Mouse (Mus musculus) naive thymus-derived CD4-positive, alpha-beta T cell, adult 2 months (primary cell): Measurements from ENCODE around the gene Tex48.

ENCODE experiments used
- DNase-seq: peaks from one replicate; pipeline ENCODE4 v3.0.0-alpha.2; 2011; ENCODE audit warnings: low read depth

The Tex48 gene

DNA sequence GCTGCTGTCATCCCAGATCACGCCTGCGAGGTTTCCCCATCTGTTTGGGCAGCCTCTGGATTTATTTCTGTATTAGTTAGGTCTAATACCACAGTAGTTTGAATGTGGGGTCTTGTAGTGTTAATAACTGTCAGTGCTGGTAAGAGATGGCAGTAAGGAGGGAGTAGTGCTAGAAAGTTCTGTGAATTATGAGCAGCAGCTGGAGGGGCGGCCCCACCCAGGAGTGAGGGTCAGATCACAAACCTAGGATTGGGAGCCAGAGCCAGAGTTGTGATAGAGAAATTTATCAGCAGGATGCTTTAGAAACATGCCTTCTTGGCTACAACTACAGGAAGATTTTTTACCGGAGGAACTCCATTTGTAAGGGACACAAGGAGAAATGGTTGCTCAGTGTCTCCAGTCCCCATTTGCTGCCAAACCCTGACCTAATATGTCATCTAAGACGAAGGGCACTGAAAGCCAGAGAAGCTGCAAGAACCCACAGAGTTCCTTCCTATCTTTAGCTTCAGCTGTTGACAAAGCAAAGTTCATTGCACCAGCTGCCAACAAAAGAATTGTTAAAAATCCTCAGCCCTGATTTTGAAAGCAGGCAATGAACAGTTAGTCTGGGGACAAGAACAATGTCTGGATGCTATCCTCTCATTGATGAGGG is 27.6 kb downstream of the Tex48 start:
- DNase-seq, result no peak

DNA sequence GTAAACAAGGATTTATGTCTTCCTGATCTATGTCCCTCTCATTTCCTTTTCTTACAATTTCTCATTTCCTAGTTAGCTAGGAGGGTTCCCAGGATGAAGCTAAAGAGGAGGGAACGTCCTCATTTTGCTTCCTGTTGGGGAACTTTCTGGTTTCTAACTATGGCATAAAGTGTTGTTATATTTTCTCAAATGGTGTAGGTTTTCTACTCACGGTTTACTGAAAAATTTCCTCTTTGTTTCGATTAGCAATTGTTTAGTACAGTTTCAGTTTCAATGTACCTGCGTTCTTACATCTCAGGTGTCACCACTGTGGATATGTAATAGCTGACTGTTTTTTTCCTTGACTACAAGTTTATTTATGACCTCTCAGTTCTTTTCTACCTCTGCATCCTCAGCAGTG is 31.7 kb downstream of the Tex48 start:
- DNase-seq, result peak; percentile 9

DNA sequence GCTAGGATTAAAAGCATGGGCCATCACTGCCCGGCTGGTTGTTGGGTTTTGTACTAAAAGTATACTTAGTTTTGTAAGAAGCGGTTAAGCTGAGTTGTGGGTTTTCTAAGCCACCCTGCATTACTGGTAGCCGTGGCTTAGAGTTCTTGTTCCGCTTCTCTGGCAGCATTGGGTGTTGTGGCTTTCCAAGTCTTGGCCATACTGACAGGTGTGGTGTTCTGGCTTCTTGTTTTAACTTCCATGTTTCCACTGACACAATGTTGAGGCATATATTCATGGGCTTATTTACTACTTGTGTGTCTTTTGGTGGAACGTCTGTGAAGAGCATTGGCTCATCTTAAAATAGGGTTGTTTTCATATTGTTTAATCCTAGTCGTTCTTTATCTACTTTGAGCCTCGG is 32.2 kb downstream of the Tex48 start:
- peak; percentile 15 for DNase-seq

DNA sequence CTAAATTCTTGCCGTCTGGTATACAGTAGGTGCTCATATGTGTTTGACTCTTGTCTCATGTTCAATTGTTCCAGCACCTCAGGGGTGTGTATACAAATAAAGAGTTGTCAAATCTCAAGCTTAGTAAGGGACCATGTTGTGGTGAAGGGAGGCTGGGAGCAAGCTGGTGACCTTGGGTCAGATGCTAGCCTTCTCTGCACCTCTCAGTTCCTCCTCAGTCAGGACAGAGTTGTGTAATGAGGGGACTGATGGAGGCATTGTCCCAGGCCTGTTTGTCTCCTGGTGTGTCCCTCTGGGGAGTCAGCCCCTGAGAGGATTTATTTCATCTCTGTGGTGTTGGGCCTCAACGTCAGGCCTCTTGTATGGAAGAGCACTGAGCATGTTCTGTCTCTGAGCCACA is 36.0 kb downstream of the Tex48 start:
- no peak for DNase-seq

DNA sequence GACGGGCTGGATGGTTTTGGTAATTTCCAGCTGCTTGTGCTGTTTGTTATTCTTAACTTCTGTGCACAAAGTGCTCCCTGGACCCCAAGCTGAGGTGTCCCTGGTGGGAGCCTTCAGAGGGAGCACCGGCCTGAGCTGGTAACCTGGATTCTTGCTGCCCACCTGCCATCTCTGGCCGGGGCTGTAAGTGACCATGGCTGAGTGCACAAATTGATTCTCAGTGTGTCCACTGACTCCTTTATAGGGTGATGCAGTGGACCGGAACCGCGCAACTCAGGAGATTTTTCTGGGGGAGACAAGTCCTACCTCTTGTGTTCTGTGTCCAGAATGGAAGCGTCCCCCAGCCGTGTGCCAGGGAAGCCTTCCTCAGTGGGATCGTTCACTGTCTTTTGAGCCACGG is 37.0 kb downstream of the Tex48 start:
- DNase-seq, result no peak

DNA sequence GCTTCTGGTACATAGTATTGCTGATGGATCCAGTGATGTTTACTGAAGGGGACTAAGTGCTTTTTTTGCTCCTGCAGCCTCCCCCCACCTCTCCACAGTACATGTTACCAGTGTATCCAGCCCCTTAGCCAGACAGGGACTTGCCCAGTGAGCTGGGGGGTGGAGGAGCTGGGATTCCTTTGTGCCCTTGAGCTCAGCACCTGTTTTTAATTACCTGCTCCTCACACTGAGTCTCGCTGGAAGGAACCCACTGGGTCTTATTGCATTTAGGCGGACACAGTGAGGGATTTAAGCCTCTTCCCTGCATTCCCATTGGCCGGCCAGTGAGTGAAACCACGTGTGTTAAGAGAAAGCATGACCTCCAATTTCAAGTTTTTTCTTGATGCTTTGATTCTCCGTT is 39.6 kb downstream of the Tex48 start:
- DNase-seq, result no peak

DNA sequence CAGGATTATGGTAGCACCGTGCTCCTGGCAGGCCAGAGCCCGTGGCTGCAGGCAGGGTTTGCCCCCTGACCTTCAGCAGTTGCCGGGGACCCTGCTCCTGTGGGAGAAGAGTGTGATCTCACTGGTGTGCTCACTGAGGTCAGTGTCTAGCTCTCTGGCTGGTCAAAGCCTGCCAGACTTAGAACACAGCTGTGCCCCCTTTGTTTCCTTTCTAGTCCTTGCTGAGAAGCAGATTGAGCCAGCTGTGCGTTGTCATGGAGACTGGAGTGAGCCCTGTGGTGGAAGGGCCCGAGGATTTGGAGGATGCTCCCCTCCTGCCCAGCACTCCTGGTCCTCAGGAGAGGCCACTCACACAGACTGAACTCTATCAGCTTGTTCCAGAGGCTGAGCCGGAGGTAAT is 42.1 kb downstream of the Tex48 start:
- DNase-seq, result no peak

DNA sequence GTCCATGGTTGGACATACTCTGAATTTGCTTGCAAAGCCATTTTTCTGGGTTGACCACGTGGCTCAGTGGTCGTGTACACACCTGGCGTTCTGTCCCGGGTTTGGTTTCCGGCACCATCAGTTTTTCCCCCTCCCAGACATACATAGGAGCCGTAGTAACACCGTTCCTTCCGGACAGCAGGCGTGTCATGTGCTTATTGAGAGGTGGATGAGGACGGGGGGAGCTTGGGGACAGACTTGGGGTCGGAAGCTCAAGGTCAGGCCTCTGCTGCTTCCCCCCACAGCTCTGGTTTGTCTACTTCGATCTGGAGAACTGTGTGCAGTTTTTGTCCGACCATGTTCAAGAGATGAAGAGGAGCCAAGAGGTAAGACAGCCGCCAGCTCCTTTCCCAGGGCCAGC is 42.6 kb downstream of the Tex48 start:
- DNase-seq, result no peak

DNA sequence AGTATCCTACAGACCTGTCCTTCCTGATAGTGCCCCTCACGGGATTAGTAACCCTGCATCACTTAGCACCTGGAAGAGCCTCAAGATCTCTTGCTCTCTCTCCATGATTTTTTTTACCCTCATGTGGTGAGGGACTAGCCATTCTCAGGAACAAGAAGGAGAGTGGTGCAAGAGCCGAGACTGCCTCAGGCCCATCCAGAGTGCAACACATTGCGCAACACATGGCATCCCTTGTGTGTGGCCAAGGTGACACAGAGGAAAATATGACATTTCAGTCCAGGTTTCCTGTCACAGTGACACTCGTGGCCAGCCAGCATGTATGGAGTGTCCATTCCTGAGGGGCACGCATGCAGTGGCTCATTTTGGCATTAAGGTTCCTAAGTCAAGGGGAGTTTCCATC is 49.6 kb downstream of the Tex48 start:
- no peak for DNase-seq

DNA sequence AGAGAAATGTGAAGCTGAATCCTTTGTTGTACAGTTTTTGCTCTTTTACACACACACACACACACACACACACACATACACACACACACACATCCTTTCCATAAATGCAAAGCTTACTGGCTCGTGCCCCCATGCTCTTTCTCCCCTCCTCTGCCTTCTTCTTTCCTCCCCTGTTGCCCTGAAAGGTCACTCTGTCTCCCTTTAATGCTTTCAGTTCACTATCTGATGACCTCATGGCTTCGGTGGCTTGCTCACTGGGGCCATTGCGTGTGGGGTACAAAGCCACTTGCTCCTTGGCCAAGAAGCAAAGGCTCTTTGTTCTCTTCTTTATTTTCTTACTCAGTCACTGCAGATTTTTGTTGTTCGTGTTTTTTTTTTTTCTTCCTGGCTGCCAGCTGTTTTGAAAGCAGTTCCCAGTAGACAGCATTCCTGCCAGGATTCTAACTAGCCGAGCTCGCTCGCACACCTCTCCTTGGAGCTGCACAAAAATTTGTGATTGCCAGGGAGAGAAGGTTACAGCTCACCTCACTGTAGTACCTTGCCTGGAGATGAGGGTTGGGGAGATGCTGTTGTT is 51.9 kb downstream of the Tex48 start:
- no peak for DNase-seq

DNA sequence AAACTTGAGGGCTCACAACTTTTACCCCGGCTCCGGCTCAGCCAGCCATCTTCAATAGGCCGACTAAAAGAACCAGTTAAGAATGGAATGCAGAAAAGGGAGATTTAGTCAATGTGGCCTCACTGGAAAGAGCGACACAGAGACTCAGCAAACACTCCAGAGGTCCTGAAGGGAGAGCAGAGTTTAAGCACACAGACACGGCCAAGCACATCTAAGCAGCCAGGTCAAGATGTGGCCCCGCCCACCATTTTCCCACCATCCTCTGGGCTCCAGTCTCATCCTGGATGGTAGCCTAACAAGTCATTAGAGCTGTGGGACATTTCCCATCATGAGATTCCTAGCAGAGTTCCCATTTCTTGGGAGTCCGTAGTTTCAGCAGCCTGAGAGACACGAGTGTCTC is 52.9 kb downstream of the Tex48 start:
- DNase-seq, result no peak

DNA sequence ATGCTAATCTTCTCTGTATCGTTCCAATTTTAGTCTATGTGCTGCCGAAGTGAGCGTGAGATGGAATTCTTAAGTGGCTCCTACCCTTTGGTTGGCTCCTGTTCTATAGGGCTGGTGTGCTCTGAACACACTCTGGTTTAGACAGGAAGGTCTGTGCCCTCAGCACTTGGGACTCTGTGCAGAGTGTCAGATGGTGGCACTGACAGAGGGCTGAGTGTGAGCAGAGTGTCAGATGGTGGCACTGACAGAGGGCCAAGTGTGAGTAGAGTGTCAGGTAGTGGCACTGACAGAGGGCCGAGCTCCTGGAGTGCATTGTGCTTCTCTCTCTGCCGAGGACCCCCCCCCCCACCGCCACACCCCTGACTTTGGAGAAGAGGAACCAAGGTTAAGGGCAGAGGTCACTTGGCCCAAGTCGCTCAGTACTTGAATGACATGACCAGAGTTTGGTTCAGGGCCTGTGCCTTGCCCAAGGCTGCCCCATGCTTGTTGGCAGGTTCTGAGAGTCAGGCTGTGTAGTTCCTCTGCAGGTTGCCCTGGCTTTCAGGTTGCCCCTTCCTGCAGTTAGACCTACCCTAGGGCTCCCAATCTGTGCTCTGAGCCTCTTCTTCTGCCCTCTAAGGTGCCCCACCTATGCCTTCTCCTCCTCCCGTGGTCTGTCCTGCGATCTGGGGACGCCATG is 54.4 kb downstream of the Tex48 start:
- no peak for DNase-seq

DNA sequence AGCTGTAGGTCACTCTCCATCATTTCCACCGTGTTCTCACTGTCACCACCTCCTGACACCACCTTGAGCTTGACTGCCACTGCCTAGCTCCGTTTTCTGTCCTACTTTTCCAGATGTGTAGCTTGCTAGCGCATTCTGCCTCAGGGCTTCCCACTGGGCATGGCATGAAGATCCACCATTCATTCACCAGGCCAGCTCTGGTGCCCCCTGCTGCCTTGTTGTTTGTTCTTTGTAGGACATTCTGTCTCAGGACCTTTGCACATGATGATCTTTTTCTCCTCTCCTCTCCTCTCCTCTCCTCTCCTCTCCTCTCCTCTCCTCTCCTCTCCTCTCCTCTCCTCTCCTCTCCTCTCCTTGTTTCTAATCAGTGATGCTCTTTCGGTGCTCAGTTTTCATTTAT is 59.5 kb downstream of the Tex48 start:
- no peak for DNase-seq

DNA sequence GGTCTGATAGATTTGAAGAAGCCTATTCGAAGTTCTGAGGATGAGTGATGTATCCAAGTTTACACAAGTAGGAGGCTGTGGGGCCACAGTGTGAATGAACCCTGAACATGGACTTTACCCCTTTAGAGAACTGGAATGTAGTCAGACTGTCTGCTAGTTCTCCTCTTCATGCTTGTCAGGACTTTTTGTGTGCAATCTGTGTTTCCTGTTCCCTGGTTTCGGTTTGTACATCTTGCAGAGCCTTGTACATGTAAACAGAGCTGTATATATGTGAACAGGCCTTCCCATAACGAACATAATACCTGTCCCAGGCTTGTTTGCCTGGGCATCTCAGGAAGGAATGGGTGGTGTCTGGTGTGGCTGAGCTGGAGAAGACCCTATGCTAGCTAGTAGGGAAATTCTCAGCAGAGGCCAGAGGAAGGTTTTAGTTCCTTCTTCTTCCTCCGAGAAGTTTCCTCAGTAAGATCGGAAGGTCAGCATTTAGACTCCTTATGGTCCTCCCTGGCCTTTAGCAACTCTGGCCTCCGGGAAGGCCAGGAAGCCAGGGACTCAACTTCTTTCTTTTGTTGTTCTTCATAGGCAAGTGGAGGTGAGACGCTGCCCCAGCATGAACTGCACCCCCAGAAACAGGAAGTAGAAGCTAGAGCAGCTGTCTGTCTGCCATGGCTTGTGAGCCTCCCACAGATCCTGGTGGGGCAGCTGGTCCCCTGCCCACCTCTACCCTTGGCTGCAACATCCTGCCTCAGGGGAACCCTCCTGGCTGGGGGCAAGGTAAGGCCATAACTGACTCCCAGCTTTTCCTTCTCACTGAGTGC is 60.2 kb downstream of the Tex48 start:
- DNase-seq, result peak; percentile 70

DNA sequence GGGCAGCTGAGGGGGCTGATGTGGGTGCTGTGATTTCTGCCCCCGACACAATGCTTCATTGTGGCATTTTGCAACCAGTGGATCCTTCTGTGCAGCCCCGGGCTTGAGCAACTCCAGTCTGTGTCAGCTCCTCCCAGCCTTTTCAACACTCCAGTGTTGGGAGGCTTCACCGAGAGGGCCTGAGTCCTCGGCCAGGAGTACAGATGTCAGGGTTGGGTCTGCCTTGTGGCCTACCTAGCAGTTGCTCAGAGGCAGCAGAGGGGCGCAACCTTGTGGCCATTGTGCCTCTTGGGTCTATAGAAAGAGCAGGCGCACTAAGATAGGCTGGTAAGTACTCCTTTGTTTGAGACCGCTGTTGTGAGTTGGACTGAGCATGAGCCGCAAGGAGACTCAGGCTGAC is 62.1 kb downstream of the Tex48 start:
- peak; percentile 46 for DNase-seq

DNA sequence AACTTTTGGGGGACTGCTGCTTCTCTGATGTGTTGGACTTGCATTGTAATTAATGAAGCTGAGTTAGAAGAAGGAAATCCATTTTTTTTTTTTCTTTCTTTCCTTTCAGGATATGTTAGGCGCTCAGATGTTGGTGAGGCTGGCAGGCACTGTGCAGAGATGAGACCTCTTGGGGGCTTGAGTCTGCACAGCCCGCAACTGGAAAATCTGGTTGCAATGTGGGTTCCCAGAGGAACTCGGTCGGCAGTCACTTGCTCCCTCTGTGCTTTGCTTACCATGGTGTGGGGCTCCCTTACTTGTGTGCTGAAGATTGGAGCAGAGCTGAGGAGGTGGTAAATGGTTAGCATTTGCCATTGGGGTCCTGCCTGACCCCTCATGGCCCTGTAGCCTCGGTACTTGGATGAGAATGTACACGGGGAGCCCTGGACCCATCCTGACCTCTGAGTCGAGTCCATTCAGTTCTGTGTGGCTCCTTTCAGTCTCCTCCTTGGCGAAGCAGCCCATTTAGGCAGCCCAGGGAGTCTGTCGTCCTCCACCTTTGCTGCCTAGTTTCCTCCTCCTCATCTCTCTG is 63.0 kb downstream of the Tex48 start:
- peak; percentile 42 for DNase-seq

DNA sequence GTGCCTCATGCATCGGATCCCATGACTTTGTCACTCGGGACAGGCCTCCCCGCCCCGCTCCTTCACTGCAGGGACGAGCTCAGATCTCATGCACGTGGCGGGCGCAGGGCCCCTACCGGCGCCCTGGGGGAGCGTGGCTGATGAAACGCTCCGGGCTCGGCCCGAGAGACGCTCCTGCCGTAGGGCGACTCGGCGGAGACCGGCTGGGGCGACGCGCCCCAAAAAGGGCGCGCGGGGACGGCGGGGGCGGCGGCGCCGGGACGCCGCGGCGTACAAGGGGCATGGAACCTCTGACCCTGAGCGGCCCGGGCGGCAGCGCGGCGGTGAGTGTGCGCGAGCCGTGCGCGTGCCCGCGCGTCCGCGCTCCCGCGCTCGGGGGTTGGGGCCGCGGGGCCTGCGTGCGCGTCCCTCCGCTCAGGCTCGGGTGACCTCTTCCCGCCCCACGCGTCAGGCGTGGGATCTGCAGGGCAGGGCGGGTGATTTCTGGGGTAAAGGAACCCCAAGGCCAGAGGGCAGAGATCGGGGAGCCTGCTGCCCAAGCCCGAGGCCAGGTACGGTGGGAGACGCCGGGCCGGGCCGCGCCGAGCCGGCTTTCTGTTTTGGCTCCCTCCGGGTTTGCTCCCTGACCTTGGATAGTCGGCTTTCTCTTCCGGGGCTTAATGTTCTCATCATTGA is 63.7 kb downstream of the Tex48 start, which contains the start of gene Tmem268:
Gene Tmem268, plus strand, starts transcription at position 375 of the 675 bp plus-strand sequence.
- peak; percentile 87 for DNase-seq

DNA sequence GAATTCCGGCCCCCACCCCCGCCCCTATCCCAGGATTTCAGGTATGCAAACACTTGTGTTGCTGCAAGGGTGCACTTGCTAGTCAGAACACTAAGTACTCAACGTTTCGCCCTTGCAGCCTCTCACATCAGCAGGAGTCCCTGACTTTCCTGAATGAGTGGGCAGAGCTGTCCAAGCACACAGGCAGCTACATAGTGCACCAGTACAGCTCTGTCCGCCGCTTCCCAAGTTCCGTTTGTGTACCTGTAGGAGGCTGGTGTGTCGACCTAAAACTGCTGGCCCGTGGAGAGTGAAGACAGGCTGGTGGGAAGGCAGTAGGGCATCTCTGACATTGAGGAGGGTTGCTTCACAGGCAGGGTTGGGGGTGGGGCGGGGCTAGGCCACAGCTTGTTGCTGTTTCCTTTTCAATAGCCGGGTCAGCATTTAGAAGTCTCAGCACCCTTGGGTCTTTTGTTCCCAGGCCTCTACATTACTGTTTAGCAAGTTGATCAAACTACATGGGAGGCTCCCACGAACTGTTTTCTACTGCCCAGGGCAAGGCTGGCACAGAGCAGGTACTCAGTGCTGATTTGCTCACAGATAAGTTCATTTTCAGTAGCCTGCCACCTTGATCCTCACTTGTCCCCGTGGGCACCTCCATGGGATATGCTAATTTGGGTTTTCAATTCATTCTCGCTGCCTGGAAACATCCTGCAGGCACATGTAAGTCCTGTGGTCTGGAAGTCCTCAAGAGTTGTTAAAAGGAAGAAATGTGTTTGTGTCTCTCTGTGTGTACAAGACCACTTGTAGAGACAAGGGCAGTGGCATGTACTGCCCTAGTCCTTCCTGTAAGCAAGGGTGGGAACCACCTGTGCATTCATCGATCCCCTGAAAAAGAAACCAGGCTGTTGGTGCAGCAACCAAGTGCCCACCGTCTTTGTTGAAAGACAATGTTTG is 64.8 kb downstream of the Tex48 start:
- DNase-seq, result no peak
